Mouse (Mus musculus) left cerebral cortex, postnatal 4 days (tissue): ENCODE results near the gene Npy5r. TPM values are rescaled to one million over a fixed set of nuclear protein-coding genes. Genes with fewer than 3 reads are reported as not detected.

ENCODE experiments used
- DNase-seq: peaks from one replicate; pipeline ENCODE4 v3.0.0-alpha.2; 2022
- intact Hi-C: fragments of 180-260 bp; cut with DNase I; formaldehyde crosslinking; loops from one replicate; pipeline ENCODE4 v1.15.1; 2025
- total RNA-seq, 2 experiments: library from RNA; stranded (reverse); gene quantifications; 2 replicates each; pipeline ENCODE4 v1.2.3; 2021

Npy5r gene
- total RNA-seq = 1 to 10 TPM; 1.9 to 3.1 TPM

- DNase-seq = peak; percentile 38
- intact Hi-C loops = no loop called here
Observed at GRCm38 (mm10) chr8:66687511-66688329, at the start of gene Npy5r. Gene Npy5r (minus strand): TSS chr8:66688128.

- intact Hi-C loops = no loop called here
Observed at GRCm38 (mm10) chr8:66731957-66732356, 44.0 kb upstream of the Npy5r start.

GRCm38 (mm10) chr8:66729446-66729845 is 41.5 kb upstream of the Npy5r start:
- intact Hi-C loops = no loop called here
- DNase-seq = no peak

More at GRCm38 (mm10) chr8:66731957-66732356, 44.0 kb upstream of the Npy5r start:
- no peak for DNase-seq

GRCm38 (mm10) chr8:66722835-66723234 is 34.9 kb upstream of the Npy5r start:
- no peak for DNase-seq
- intact Hi-C loops = no loop called here

GRCm38 (mm10) chr8:66714324-66714975 is 26.5 kb upstream of the Npy5r start:
- DNase-seq = no peak

GRCm38 (mm10) chr8:66698782-66699181 is 10.9 kb upstream of the Npy5r start:
- no peak for DNase-seq
- intact Hi-C loops = loop anchor here (5.0 kb wide), 2 partner anchors 629 to 699 kb away; no protein-coding TSS in a partner anchor

More at GRCm38 (mm10) chr8:66714324-66714975, 26.5 kb upstream of the Npy5r start:
- intact Hi-C loops = no loop called here

- intact Hi-C loops = loop anchor here (5.0 kb wide), 2 partner anchors 629 to 699 kb away; no protein-coding TSS in a partner anchor
- DNase-seq = no peak
Observed at GRCm38 (mm10) chr8:66698011-66698410, 10.1 kb upstream of the Npy5r start.

GRCm38 (mm10) chr8:66696970-66697843 is 9.3 kb upstream of the Npy5r start, which contains the start of gene Npy1r:
Gene Npy1r (plus strand): TSS chr8:66697192.
- intact Hi-C loops = loop anchor here (5.0 kb wide), 2 partner anchors 630 to 700 kb away; no protein-coding TSS in a partner anchor
- peak; percentile 44 for DNase-seq

GRCm38 (mm10) chr8:66690402-66690801 is 2.5 kb upstream of the Npy5r start:
- intact Hi-C loops = no loop called here
- DNase-seq = no peak

- no peak for DNase-seq
- intact Hi-C loops = no loop called here
Observed at GRCm38 (mm10) chr8:66688799-66689198, 871 bp upstream of the Npy5r start.

- no peak for DNase-seq
Observed at GRCm38 (mm10) chr8:66688395-66688794, 467 bp upstream of the Npy5r start.

GRCm38 (mm10) chr8:66681261-66681660 is 6.7 kb downstream of the Npy5r start:
- DNase-seq = no peak
- intact Hi-C loops = no loop called here

More at GRCm38 (mm10) chr8:66688395-66688794, 467 bp upstream of the Npy5r start:
- intact Hi-C loops = no loop called here

- intact Hi-C loops = no loop called here
- no peak for DNase-seq
Observed at GRCm38 (mm10) chr8:66630721-66631120, 57.2 kb downstream of the Npy5r start.

Other genes with a start within 250 kb of the Npy5r start
- 10 to 100 TPM; 17.1 to 17.2 TPM for gene Tma16, start 201.6 kb downstream of the Npy5r start, total RNA-seq
- gene Tktl2, start 176.4 kb downstream of the Npy5r start, total RNA-seq = under 1 TPM; 0.24 to 0.32 TPM
- 10 to 100 TPM; 32.1 to 33.6 TPM for gene Npy1r, start 9.1 kb upstream of the Npy5r start, total RNA-seq
- gene Naf1, start 172.1 kb upstream of the Npy5r start, total RNA-seq = 10 to 100 TPM; 14.6 to 15.2 TPM